17 mouse cellular contexts compared by ENCODE assay signal in the genomic region with DNA sequence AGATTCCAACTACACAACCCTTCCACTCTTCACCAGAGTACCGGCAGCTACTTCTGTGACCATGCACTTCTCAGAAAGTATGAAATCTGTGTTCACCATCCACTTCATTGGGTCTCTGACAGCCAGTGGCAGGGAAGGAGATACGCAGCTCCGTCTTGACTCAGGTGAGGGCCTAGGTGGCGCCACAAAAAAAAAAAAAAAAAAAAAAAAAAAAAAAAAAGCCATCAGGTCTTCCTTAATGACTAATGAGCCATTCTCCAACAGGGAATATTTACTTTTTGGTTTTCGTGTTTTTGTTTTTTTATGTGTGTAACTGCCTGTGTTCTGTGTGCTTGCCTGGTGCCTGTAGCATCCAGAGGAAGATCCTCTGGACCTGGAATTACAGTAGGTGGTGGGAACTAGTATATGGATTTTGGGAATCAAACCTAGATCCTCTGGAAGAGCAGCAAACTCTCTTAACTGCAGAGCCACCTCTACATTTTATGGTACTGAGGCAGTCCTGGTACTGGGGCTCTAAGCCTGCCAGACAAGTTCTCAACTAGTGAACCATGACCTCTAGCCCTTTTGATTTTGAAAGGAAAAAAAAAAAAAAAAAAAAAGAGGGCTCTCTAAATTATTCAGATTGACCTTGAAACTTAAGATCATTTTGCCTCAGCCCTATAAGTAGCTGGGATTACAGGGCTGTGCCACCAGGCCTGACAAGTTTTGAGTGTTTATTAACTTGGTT.
"Had no signal": no experiment of that assay in that cellular context is flagged by ENCODE, and none has a peak within 500 bp of the region (broad histone marks: within the 10 kb centered on the region; RNA-seq: fewer than 3 reads in every experiment).

No protein-coding gene starts in this region.

- DNase-seq: lung, embryonic 14.5 days; lung, postnatal 10 days; lung, postnatal 4 days; midbrain, embryonic 14.5 days; retina, postnatal 1 day; right cerebral cortex, adult 18-20 months; thymus, adult 2 months; thymus, postnatal 25 days; thymus, postnatal 4 days had no signal

- H3K27ac ChIP-seq: midbrain, embryonic 10.5 days; midbrain, embryonic 12.5 days; neural tube, embryonic 13.5 days; neural tube, embryonic 15.5 days; stomach, embryonic 15.5 days; stomach, postnatal 0 days had no signal

- H3K4me2 ChIP-seq: lung, embryonic 14.5 days; midbrain, embryonic 12.5 days; neural tube, embryonic 13.5 days; neural tube, embryonic 15.5 days; stomach, embryonic 15.5 days had no signal

- H3K9ac ChIP-seq: lung, embryonic 14.5 days; midbrain, embryonic 12.5 days; neural tube, embryonic 13.5 days; neural tube, embryonic 15.5 days; stomach, embryonic 15.5 days had no signal

- ATAC-seq: midbrain, embryonic 16.5 days had no signal

- H3K4me1 ChIP-seq: midbrain, embryonic 10.5 days; midbrain, embryonic 12.5 days; neural tube, embryonic 13.5 days; neural tube, embryonic 15.5 days; stomach, embryonic 15.5 days had no signal

- H3K4me3 ChIP-seq: midbrain, embryonic 10.5 days; midbrain, embryonic 12.5 days; myocyte; neural tube, embryonic 13.5 days; neural tube, embryonic 15.5 days; stomach, embryonic 15.5 days had no signal

- H3K9me3 ChIP-seq: midbrain, embryonic 10.5 days; midbrain, embryonic 12.5 days; neural tube, embryonic 13.5 days; neural tube, embryonic 15.5 days; stomach, embryonic 15.5 days had no signal

- H3K36me3 ChIP-seq: midbrain, embryonic 10.5 days; midbrain, embryonic 12.5 days; neural tube, embryonic 13.5 days; neural tube, embryonic 15.5 days; stomach, embryonic 15.5 days had no signal

- H3K27me3 ChIP-seq: midbrain, embryonic 12.5 days; neural tube, embryonic 13.5 days; neural tube, embryonic 15.5 days; stomach, embryonic 15.5 days had no signal
